Mouse (Mus musculus) E14TG2a.4 (cell line): ENCODE results near the gene Tex10.
A peak's percentile ranks its signal among the peaks of the same experiment; 100 is the strongest.

Experiments
- H3K27me3 ChIP-seq: 2 replicates; pipeline ENCODE4 v1.6.1; 2014; ENCODE audit warnings: low read length, control low read depth; ENCODE audit not compliant: insufficient read depth
- H3K36me3 ChIP-seq: 2 replicates; pipeline ENCODE4 v1.6.1; 2014; ENCODE audit warnings: low read length, control low read depth; ENCODE audit not compliant: insufficient read depth
- H3K4me1 ChIP-seq: replicated peaks from 2 replicates; pipeline ENCODE4 v1.6.1; 2014; ENCODE audit warnings: low read depth, low read length, control low read depth
- H3K4me3 ChIP-seq: replicated peaks from 2 replicates; pipeline ENCODE4 v1.5.1; 2014; ENCODE audit warnings: mild to moderate bottlenecking, low read length
- H3K9me3 ChIP-seq: 2 replicates; pipeline ENCODE4 v1.6.1; 2014; ENCODE audit warnings: low read length, control low read depth
- CTCF ChIP-seq: conservative IDR thresholded peaks from 2 replicates; pipeline ENCODE4 v1.5.1; 2014; ENCODE audit warnings: low read length
- NANOG ChIP-seq: IDR thresholded peaks from 2 replicates; pipeline ENCODE4 v1.6.1; 2014; ENCODE audit warnings: borderline replicate concordance, low read length, mixed read lengths
- POU5F1 ChIP-seq: IDR thresholded peaks from 2 replicates; pipeline ENCODE4 v1.6.1; 2014; ENCODE audit warnings: low read length, borderline replicate concordance

Tex10 gene

DNA sequence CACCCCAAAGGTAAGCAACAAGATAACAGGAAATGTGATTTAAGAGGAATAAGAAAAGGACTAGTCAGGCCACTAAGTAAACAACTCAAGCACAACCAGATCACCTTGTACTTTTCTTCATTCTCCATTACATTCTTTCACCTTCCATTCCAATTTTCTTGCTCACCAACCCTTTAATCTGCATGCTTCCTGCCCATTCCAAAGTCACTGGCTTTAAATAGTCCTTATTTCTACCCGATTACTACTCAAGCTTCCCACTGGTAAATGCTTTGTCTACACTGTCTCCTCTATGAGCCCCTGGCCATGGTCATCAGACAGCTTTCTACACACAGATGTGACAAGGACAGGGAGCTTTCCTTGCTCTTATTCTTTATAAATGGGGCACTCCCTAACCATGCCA lies 2.3 kb downstream of the Tex10 start:
- no peaks in the 10 kb centered on the region for H3K27me3 ChIP-seq
- H3K4me3 ChIP-seq = peak overlapping the region; percentile 95
- TF ChIP-seq CTCF (no peak), POU5F1 (no peak), NANOG (no peak)
- peaks cover 44% of the 10 kb centered on the region for H3K36me3 ChIP-seq
- H3K4me1 ChIP-seq = peaks cover 25% of the 10 kb centered on the region
- no peaks in the 10 kb centered on the region for H3K9me3 ChIP-seq

- Histone ChIP-seq H3K4me3 (no peak overlapping the region), H3K27me3 (no peaks in the 10 kb centered on the region), H3K36me3 (peaks cover 92% of the 10 kb centered on the region), H3K4me1 (peaks cover 8% of the 10 kb centered on the region; the same call in 1 of the 2 replicates), H3K9me3 (no peaks in the 10 kb centered on the region)
- TF ChIP-seq CTCF (no peak), POU5F1 (no peak), NANOG (no peak)
Measured at GRCm38 (mm10) chr4:48461060-48461459, 12.2 kb downstream of the Tex10 start.

- TF ChIP-seq CTCF = no peak
- no peak for TF ChIP-seq NANOG
- TF ChIP-seq POU5F1 = no peak
Measured at GRCm38 (mm10) chr4:48458436-48458835, 14.8 kb downstream of the Tex10 start.

DNA sequence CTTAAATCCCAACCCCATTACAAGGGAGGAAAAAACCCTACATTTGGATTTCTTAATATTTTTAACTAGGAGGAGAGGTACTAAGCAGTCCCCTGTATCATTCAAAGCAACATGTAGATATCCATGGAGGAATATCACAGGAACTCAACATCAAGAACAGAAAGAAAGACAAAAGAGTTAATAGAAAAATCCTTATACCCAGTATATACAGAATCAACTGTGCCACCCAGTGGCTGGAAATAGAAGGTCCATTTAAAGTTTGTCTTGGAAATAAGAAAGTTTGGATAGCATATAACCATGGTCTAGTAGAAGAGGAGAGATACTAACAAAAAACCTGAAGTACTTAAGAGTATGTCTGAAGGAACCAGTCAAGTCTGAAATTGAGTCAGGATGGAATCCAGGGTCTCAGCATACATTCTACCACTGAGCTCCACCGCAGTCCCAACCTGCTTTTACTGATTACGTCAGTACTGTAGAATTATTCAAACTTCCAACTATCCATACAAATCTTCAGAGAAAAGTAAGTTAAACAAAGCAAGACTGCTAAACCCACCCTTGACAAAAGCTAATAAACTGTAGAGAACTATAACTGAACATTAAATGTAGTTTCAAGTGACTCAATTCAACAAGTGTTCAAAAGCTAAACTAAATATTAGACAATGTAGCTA lies 19.0 kb downstream of the Tex10 start:
- H3K9me3 ChIP-seq = no peaks in the 10 kb centered on the region
- no peaks in the 10 kb centered on the region for H3K4me1 ChIP-seq
- H3K4me3 ChIP-seq = no peak overlapping the region
- TF ChIP-seq CTCF (0 out of 2 replicates have a peak, but pooled peaks have one; percentile 4), NANOG (no peak), POU5F1 (no peak)
- H3K27me3 ChIP-seq = no peaks in the 10 kb centered on the region
- peaks cover 91% of the 10 kb centered on the region for H3K36me3 ChIP-seq

More at GRCm38 (mm10) chr4:48458436-48458835, 14.8 kb downstream of the Tex10 start:
- Histone ChIP-seq H3K4me3 (no peak overlapping the region), H3K4me1 (no peaks in the 10 kb centered on the region), H3K9me3 (no peaks in the 10 kb centered on the region), H3K27me3 (no peaks in the 10 kb centered on the region), H3K36me3 (peaks cover 94% of the 10 kb centered on the region)

GRCm38 (mm10) chr4:48428054-48428453 lies 45.2 kb downstream of the Tex10 start:
- no peak for TF ChIP-seq CTCF
- TF ChIP-seq NANOG = no peak
- no peak for TF ChIP-seq POU5F1
- no peak overlapping the region for H3K4me3 ChIP-seq
- no peaks in the 10 kb centered on the region for H3K27me3 ChIP-seq

GRCm38 (mm10) chr4:48427413-48427812 lies 45.8 kb downstream of the Tex10 start:
- Histone ChIP-seq H3K9me3 (no peaks in the 10 kb centered on the region), H3K36me3 (peaks cover 82% of the 10 kb centered on the region), H3K4me1 (peaks cover 38% of the 10 kb centered on the region), H3K4me3 (no peak overlapping the region), H3K27me3 (no peaks in the 10 kb centered on the region)
- no peak for TF ChIP-seq POU5F1
- TF ChIP-seq NANOG = no peak
- TF ChIP-seq CTCF = no peak

More at GRCm38 (mm10) chr4:48428054-48428453, 45.2 kb downstream of the Tex10 start:
- H3K9me3 ChIP-seq = no peaks in the 10 kb centered on the region
- H3K36me3 ChIP-seq = peaks cover 82% of the 10 kb centered on the region
- H3K4me1 ChIP-seq = peaks cover 39% of the 10 kb centered on the region

DNA sequence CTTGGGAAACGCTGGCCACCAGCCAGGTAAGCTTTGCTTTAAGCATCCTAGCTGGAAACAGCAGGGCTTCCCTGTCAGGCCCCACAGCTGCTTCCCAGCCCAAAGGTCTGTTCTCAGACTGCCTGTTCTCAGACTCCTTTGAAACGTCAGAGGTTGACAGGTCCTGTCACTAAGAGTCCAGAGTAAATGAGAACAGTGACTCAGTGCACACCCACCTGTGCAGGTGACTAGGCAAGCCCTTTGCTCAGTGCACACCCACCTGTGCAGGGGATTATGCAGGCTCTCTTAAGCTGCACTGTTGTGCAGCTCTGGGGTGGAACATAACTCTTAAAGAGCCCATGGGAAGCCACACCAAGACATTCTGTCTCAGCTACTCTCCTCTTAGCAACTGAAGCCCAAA lies 49.5 kb downstream of the Tex10 start:
- Histone ChIP-seq H3K4me1 (peaks cover 47% of the 10 kb centered on the region), H3K4me3 (no peak overlapping the region), H3K9me3 (no peaks in the 10 kb centered on the region), H3K27me3 (no peaks in the 10 kb centered on the region), H3K36me3 (peaks cover 58% of the 10 kb centered on the region)
- TF ChIP-seq NANOG (no peak), CTCF (no peak), POU5F1 (no peak)

DNA sequence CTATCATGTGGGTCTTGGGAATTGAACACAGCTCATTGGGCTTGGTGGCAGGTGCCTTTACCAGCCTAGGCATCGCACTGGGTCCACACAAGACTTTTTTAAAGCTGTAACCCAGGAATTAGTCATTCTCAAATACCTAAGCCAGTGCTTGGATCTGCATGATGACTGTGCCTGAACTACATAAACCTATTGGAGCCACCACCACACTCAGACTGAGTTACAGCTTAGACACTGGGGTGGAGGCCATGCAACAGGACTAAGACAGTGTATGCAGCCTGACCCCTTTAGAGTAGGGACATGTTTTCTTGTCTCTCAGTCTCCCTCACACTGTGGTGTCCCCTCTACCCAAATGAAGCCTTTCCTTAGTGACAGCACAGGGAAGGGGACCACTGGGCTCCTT lies 50.6 kb downstream of the Tex10 start:
- Histone ChIP-seq H3K4me1 (peaks cover 39% of the 10 kb centered on the region), H3K27me3 (no peaks in the 10 kb centered on the region), H3K36me3 (peaks cover 47% of the 10 kb centered on the region), H3K4me3 (no peak overlapping the region), H3K9me3 (no peaks in the 10 kb centered on the region)
- TF ChIP-seq POU5F1 = no peak
- TF ChIP-seq NANOG = no peak
- no peak for TF ChIP-seq CTCF
